39 mouse cellular contexts compared by ENCODE assay signal in the genomic region with DNA sequence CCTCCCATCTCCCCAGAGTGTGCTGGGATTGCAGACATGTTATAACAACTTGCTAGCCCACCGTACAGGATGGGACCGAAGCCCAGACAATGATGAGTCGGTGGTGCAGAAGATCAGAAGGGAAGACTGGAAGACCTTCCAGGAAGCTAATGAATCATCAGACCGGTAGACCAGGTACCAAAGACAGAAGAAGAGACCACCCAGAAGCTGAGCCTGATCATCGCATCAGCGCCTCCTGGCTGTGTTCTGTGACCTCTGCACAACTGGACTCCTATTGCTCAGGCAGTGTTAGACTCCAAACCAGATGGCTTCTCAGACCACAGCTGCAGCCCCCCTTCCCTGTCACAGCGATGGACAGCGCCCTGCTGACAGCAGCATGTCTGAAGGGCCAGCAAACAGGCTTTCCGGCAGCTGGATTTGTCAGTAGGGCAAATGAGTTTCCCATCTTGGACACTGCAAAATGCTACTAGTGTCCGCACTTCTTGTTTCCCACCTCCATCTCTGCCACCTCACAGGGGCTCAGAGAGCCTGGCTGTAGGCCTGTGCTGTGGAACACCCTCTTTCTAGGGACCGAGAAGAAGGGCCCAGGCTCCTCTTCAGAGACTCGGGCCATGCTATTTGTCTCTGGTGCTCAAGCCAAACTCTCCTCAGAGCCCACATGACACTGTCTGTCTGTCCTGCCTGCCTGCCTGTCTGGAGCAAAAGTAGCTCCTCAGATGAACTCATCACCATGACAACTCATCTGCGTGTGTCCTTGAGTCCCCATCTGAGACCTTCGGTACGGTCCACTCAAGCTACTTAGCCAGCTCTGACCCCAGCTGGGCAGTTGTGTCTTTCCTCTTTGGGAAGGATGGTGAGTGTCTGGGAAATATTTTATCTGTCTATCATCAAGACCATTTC. TPM values are rescaled to one million over a fixed set of nuclear protein-coding genes. Genes with fewer than 3 reads are reported as not detected.
DNase-seq lines count a peak whose midpoint lies in the region; ATAC-seq and TF ChIP-seq lines count a peak whose summit lies in the region.
"Had no signal": no experiment of that assay in that cellular context is flagged by ENCODE, and none has a peak within 500 bp of the region (broad histone marks: within the 10 kb centered on the region; RNA-seq: fewer than 3 reads in every experiment).

No protein-coding gene starts in this region.

- H3K4me2 ChIP-seq in midbrain, postnatal 0 days (ENCODE audit: low read depth, low read length, poor library complexity, severe bottlenecking): no peak overlapping the region
- H3K4me2 ChIP-seq in midbrain, embryonic 15.5 days: no peak overlapping the region
- H3K4me2 ChIP-seq: forebrain, embryonic 15.5 days; heart, embryonic 13.5 days; liver, embryonic 15.5 days; lung, embryonic 14.5 days; midbrain, embryonic 12.5 days; neural tube, embryonic 15.5 days had no signal

- no peak overlapping the region for H3K4me3 ChIP-seq in midbrain, postnatal 0 days (ENCODE audit: low read depth, low read length)
- no peak overlapping the region for H3K4me3 ChIP-seq in midbrain, embryonic 15.5 days
- H3K4me3 ChIP-seq in limb, embryonic 10.5 days: no peak overlapping the region
- H3K4me3 ChIP-seq: forebrain, embryonic 15.5 days; gastrocnemius, adult 2 months; heart, adult 2 months; heart, embryonic 13.5 days; liver, embryonic 15.5 days; midbrain, embryonic 12.5 days; neural tube, embryonic 15.5 days had no signal

- no peak overlapping the region for H3K27ac ChIP-seq in midbrain, postnatal 0 days (ENCODE audit: low read depth, low read length)
- no peak overlapping the region for H3K27ac ChIP-seq in midbrain, embryonic 15.5 days
- H3K27ac ChIP-seq in limb, embryonic 10.5 days: peak overlapping the region; percentile 65; the same call in 1 of the 2 replicates
- H3K27ac ChIP-seq: forebrain, embryonic 15.5 days; gastrocnemius, adult 2 months; heart, adult 2 months; heart, embryonic 13.5 days; liver, embryonic 15.5 days; midbrain, embryonic 12.5 days; neural tube, embryonic 15.5 days had no signal

- no peak overlapping the region for H3K9ac ChIP-seq in midbrain, postnatal 0 days (replicated peaks; ENCODE audit: low read length, poor library complexity, severe bottlenecking)
- H3K9ac ChIP-seq in midbrain, embryonic 15.5 days: no peak overlapping the region
- H3K9ac ChIP-seq: forebrain, embryonic 15.5 days; heart, embryonic 13.5 days; liver, embryonic 15.5 days; lung, embryonic 14.5 days; midbrain, embryonic 12.5 days; neural tube, embryonic 15.5 days had no signal

- WGBS in midbrain, postnatal 0 days: 81% methylated on average over 15 of the region's 15 CpGs
- 68% methylated on average over 15 of the region's 15 CpGs for WGBS in midbrain, embryonic 15.5 days
- 79% methylated on average over 15 of the region's 15 CpGs for WGBS in limb, embryonic 10.5 days

- no peaks in the 10 kb centered on the region for H3K9me3 ChIP-seq in midbrain, postnatal 0 days (ENCODE audit: low read length)
- H3K9me3 ChIP-seq in midbrain, embryonic 15.5 days: no peaks in the 10 kb centered on the region
- no peaks in the 10 kb centered on the region for H3K9me3 ChIP-seq in limb, embryonic 10.5 days (replicated peaks)
- H3K9me3 ChIP-seq: forebrain, embryonic 15.5 days; heart, embryonic 13.5 days; liver, embryonic 15.5 days; midbrain, embryonic 12.5 days; neural tube, embryonic 15.5 days had no signal

- ATAC-seq in midbrain, postnatal 0 days (ENCODE audit: low FRiP score): no peak
- ATAC-seq in midbrain, embryonic 15.5 days (replicated peaks): no peak
- no peak for ATAC-seq in inflammation-experienced regulatory T-cells, adult 6 months
- ATAC-seq: CD4-positive, CD25-positive, alpha-beta regulatory T cell, adult 4 months; forebrain, embryonic 15.5 days; intestine, postnatal 0 days had no signal

- no peaks in the 10 kb centered on the region for H3K27me3 ChIP-seq in midbrain, postnatal 0 days (ENCODE audit: insufficient read depth, low read length)
- no peaks in the 10 kb centered on the region for H3K27me3 ChIP-seq in midbrain, embryonic 15.5 days (replicated peaks)
- H3K27me3 ChIP-seq in limb, embryonic 10.5 days (ENCODE audit: low read depth, poor library complexity, severe bottlenecking): no peaks in the 10 kb centered on the region
- H3K27me3 ChIP-seq: forebrain, embryonic 15.5 days; heart, embryonic 13.5 days; liver, embryonic 15.5 days; midbrain, embryonic 12.5 days; neural tube, embryonic 15.5 days had no signal

- H3K4me1 ChIP-seq in midbrain, postnatal 0 days (ENCODE audit: insufficient read depth, low read length): no peaks in the 10 kb centered on the region
- no peaks in the 10 kb centered on the region for H3K4me1 ChIP-seq in midbrain, embryonic 15.5 days
- peaks cover 22% of the 10 kb centered on the region for H3K4me1 ChIP-seq in limb, embryonic 10.5 days
- H3K4me1 ChIP-seq: forebrain, embryonic 15.5 days; heart, embryonic 13.5 days; liver, embryonic 15.5 days; midbrain, embryonic 12.5 days; neural tube, embryonic 15.5 days had no signal

- no peaks in the 10 kb centered on the region for H3K36me3 ChIP-seq in midbrain, postnatal 0 days (ENCODE audit: insufficient read depth, low read length)
- H3K36me3 ChIP-seq in midbrain, embryonic 15.5 days (replicated peaks): no peaks in the 10 kb centered on the region
- H3K36me3 ChIP-seq in limb, embryonic 10.5 days: no peaks in the 10 kb centered on the region
- H3K36me3 ChIP-seq: forebrain, embryonic 15.5 days; heart, embryonic 13.5 days; liver, embryonic 15.5 days; midbrain, embryonic 12.5 days; neural tube, embryonic 15.5 days had no signal

- no peak for TF ChIP-seq CTCF in midbrain, postnatal 0 days (IDR thresholded peaks at IDR 0.05)

- peak; percentile 83 for DNase-seq in heart, adult 11 months
- no peak for DNase-seq in heart, adult 8-10 months (ENCODE audit: low spot score)
- peak; percentile 36 for DNase-seq in midbrain, postnatal 0 days (ENCODE audit: low spot score)
- no peak for DNase-seq in limb, embryonic 10.5 days (ENCODE audit: low spot score)
- no peak for DNase-seq in natural killer cell, adult 2 months (ENCODE audit: low spot score in 2 of 2)
- DNase-seq: adrenal gland, postnatal 25 days; cerebellum, adult 18-20 months; cerebellum, postnatal 14 days; gastrocnemius, adult 2 months; gastrocnemius, postnatal 36 days; heart, adult 2 months; heart, postnatal 10 days; kidney, postnatal 25 days; lung, embryonic 14.5 days; lung, postnatal 14 days; retina, postnatal 1 day; right cerebral cortex, postnatal 14 days; thymus, postnatal 4 days had no signal

RNA-seq across cellular contexts. Expression of gene 4930470P17Rik, which starts 37.6 kb away (rescaled TPM):
- not detected for total RNA-seq in heart, adult 8-10 months (2022)
- not detected in 2 replicates for total RNA-seq in midbrain, postnatal 0 days (2014; rRNA removed)
- not detected in 2 replicates for polyA plus RNA-seq in midbrain, postnatal 0 days (2015; fragmentation: Nextera tagmentation; extraction: Ambion mirVana)
- polyA plus RNA-seq in midbrain, embryonic 15.5 days (2015; fragmentation: Nextera tagmentation; extraction: Ambion mirVana): not detected in 2 replicates
- not detected in 2 replicates for polyA plus RNA-seq in limb, embryonic 10.5 days (2016; fragmentation: Nextera tagmentation; extraction: Ambion mirVana)
- not detected for polyA plus RNA-seq in inflammation-experienced regulatory T-cells, adult 6 months (2017; shearing (Covaris generic))
- total RNA-seq: adrenal gland, postnatal 25 days; gastrocnemius, adult 2 months; gastrocnemius, postnatal 36 days; heart, adult 2 months; heart, postnatal 10 days; hematopoietic stem cell, adult 5-6 weeks; layer of hippocampus, adult 18-20 months; layer of hippocampus, postnatal 10 days; left cerebral cortex, adult 8-10 months; liver, adult 2 months; monocyte, adult 5-6 weeks had no signal
- polyA plus RNA-seq: brain, embryonic 14.5 days; CD4-positive, CD25-positive, alpha-beta regulatory T cell, adult 4 months; forebrain, embryonic 15.5 days; heart, adult 2 months; heart, embryonic 13.5 days; intestine, postnatal 0 days; kidney, embryonic 14.5 days; limb, embryonic 11.5 days; liver, adult 2 months; liver, embryonic 15.5 days; lung, embryonic 14.5 days; midbrain, embryonic 12.5 days; small intestine, adult 2 months; stomach, embryonic 14.5 days; thymus, postnatal 0 days had no signal

Comparison
In these comparisons a context has a peak if more than half of its experiments do, and no peak if none do; other contexts are left out.
1. DNase-seq: peak in heart, adult 11 months (single experiment) and midbrain, postnatal 0 days (single experiment); none in heart, adult 8-10 months (single experiment), limb, embryonic 10.5 days (single experiment) and natural killer cell, adult 2 months (0 of 2).